Mouse (Mus musculus): Measurements from ENCODE around the gene Slc12a7.

Gene Slc12a7

DNA sequence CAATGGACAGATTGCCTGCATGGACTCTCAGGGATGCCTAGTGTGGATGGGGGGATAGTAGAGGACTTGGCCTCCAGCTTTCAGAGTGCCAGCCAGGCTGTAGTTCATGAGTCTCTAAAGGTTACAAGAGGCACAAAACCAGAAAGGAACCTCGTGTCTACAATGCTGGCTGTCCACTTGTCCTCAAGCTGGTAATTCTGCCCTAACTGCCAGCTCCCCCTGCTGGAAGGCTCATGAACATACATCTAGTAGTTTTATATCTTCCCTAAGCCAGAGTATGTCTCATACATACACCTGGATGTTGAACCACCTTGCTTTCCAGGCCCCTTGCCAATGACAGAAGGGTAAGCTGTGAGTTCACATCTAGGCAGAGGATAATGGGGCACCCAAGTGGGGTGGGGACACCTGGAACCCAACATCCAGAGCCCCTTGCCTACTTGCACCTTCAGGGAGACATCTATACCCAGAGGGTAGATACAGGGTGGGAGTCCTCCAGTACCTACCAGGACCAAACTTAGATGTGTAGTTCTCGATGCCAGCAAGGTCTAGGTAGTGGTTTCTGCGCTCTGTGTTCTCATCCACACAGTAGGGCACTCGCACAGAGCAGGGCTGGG is 89.4 kb downstream of the Slc12a7 start:
- peak; percentile 76 for DNase-seq

DNA sequence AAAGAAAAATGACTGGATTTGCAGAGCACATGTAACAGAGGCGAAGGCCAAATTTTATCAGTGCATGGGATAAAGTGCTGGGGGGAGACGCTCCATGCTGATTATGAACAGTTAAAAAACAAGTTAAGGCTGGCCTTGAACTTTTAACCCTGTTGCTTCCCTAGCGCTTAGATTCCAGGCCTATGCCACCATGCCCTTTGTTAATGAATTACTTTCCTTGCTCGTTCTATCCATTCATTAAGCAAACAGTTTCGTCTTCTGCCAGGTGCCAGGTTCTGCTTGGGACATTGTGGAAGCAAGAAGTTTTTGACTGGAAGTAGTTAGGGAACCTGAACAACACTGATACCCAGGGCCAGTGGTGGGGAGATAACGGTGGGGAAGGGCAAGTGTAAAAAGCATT is 90.8 kb downstream of the Slc12a7 start:
- no peak for DNase-seq

DNA sequence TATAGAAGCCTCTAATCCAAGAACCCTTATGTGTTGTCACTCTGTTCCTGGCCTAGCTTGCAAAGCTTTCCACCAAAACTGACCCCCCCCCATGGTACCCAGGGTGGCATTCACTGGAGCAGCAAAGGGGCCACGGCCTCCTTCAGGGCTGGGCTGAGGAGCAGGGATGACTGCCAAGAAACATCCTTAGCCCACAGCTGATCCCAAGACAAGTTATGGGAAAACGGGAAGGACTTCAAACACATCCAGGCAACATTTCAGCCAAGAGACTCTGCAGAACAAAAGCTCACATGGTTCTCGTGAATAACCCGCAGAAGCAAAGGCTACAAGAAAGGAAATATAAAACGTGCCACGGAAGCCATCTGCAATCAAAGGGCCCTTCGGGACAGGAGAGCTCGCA is 94.3 kb downstream of the Slc12a7 start:
- no peak for DNase-seq

DNA sequence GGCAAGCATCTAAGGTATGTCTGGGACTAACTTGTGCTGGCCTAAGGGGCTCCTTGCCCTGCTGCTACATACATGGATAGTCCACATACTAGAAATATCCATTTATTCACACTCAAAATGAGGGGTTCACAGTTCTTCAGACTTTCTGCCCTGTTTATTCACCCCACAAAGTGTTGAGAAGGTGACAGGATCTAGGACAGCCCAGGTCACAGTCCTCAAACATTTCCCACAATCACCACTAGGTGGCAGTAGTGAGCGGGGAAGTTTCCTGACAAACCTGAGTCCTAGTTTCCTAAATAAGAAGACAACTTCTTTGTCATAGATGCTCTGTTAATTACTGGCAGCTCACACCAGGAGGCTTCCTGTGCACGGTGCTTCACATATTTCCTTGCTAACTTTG is 98.6 kb downstream of the Slc12a7 start:
- peak; percentile 59 for DNase-seq

DNA sequence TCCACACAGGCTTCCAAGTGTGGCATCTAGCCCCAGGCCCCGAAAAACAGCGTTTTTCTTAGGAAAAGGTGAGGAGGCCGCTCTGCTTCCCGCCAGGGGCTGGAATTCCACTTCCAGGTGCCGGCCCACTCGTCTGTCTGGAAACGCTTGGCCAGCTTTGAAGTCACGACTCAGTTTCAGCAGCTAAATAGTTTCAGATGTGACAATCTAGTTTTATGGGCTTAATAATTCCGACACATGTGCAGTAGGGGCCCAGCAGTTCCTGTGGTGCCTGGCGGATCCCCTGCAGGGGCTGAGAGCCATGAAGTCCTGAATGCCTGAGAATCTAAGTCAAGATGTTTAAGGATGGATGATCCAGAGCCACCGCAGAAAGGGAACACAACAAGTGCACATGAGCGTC is 100.9 kb downstream of the Slc12a7 start:
- no peak for DNase-seq

DNA sequence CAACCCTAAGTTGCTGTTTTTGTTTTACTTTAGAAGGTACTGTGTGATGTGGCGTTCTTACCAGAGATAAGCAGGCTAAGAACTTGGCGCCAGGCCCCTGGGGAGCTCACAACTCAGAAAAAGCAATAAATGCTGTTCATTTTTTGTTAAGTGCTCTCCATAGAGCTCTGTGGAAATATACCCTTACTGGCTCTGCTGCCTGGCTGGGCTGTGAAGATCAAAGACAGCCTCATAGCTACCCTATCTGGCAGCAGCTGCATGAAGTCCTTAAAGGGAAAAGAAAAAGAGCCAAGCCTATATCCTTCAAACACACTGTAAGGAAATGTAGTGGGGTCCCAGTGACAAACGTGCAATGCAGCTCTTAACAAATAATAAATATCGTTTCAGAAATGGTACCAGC is 102.9 kb downstream of the Slc12a7 start:
- DNase-seq, result no peak

DNA sequence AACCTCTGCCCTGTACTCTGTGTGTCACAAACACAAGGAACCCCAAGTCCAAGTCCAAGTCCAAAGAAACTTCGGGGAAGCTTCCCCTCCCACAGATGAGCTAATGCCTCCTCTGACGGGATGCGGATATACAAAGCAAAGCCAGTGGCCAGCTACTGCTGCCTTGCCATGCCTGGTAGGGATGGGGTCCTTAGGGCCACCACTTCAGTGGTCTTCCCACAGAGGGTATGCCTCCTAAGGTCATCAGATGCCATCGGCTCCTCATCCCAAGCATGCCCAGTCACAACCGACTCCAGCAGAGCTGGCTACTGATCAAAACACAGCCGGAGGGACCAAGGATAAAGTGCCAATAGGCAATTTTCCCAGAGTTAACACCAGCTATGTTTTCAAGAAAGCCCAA is 103.6 kb downstream of the Slc12a7 start:
- no peak for DNase-seq

DNA sequence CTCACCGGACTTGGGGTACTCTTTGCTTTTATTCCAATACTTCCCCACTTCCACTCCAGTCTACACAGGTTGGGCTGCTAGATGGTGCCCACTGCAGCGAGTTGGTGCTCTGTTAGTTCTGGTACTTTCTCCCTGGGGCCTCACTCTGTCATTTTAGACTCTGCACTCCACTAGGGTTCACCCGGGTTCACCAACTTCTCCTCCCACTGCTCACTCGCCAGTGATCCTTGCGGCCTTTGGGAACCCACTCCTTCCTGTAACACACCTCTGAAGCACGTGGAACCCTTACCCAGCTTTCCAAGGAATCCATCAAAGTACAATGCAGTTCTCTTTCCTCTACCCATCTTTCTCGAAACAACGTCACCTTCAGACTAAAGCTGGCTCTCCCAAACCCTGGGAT is 104.8 kb downstream of the Slc12a7 start:
- DNase-seq, result no peak

DNA sequence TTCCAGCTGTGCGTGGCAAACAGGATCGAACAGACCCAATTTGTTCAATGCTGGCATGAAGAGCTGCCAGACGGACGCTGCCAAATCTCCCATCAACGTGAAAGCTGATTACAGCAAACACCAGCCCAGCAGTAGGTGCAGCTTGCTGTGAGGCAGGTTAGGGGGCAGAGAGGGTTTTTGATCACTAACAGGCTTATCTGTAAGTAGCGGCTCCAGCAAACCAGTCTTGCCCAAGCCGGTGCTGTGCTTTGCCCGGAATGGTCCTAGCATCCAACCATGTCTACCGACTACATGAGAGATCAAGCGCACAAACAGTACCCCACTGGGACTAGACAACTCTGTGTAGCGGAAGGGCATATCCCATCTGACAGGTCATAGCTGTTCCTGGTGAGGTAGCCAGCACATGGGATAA is 106.2 kb downstream of the Slc12a7 start:
- no peak for DNase-seq

DNA sequence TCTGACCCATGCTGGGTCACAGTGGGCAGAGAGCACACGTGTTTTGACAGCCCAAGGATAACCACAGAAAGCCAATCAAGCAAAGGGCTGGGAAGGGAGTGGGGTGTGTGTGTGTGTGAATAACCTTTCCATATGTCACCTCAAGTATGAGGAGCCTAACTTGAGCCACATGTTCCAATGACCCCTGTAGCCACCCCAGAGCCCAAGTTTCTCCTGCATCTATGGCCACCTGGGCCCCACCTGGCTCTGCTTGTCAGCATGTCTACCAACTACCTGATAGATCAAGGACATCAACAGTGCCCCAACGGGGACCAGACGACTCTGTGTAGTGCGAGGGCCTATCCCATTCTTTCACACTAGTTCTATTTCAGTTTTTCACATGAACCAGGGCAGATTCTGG is 106.8 kb downstream of the Slc12a7 start:
- no peak for DNase-seq

DNA sequence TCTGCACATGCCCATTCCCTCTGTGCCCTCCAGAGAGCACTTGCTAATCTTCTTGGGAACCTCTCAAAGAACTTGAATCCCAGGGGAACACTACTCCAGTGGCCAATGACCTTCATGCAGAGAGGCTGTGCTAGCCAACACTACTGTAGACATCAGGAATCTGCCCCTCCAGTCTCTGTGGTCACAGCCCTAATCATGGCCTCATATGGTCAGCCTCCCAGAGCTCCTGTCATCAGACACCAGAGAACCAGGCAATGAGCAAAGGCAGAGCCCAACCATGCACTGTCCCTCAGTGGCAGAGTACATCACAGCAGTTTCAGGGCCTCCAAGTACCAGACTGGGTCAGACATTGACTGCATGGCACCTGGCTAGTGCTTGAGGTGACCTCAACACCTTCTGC is 109.8 kb downstream of the Slc12a7 start:
- no peak for DNase-seq

DNA sequence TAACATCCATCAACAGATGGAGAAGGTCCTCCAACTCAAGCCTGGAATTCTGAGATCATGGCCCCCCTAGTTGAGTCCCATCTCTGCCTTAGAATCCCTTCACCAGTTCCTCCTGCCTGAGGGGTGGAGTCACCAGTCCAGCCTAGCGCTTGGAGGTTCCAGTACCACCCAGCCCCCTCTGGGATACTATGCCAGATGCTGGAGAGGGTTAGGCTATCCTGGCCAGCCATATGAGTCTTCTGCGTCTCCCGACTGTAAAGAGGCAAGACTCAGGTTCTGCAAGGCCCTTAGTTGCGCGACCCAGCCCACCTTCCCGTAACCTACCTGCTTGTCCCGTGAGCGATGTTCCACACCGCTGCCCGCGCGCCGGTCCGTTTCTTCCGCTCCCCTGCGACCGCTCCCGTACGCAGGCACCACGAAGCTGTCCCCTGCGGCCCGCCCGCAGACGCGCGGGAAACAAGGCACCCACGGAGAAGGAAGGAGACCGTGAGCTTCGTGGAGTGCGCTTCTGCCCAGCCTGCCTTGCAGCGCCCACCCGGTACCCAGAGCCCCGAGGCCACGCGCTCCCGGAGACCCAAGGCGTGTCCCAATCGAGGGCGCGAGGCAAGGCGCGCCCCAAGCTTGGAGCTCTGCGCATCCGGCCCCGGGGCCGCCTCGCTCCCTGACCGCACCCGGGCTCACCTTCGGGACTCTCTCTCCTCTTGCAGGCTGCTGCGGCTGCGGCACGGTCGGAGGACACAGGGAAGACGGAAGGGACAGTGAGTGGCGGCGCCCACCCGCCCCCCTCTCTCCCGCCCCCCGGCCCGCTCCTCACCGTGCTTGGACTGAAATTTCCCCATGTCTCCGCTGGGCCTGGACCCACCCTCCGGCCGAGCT is 113.9 kb downstream of the Slc12a7 start:
- peak; percentile 38 for DNase-seq

DNA sequence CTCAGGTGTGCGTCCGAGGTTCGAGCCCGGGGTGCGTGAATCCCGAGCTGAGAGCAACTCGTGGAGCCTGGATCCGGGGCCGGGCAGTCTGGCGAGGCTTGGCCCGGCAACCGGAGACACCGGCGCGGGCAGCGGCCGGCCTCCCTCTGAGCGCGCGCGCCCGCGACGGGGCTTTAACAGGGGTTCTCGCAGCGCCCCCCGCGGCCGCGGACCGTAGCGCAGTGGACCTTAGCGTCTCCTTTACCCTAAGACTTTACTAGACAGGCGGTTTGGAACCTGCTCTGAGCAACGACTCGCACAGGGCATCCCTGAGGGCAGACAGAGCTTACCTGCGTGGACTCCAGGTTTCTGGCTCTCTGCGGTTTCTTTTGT is 114.6 kb downstream of the Slc12a7 start, which contains the start of gene Nkd2:
Gene Nkd2 (minus strand): TSS at position 167 of the 372 bp plus-strand sequence.
- DNase-seq, result peak; percentile 85

All from thymus, postnatal 25 days (tissue).